Mouse (Mus musculus) neural tube, embryonic 14.5 days (tissue): ENCODE results near the gene Ap2a2. TPM values are rescaled to one million over a fixed set of nuclear protein-coding genes. Genes with fewer than 3 reads are reported as not detected.

Experiments
- microRNA-seq: library from miRNA; unstranded; fragments of <30 nt; microRNA quantifications from one replicate; pipeline ENCODE4, GENCODE M21; 2016
- polyA plus RNA-seq: library from polyadenylated mRNA; unstranded; fragments of >200 nt; fragmentation: Nextera tagmentation; extraction: Ambion mirVana; gene quantifications from 2 replicates; pipeline ENCODE4 v1.2.1, GENCODE M21; 2014

Ap2a2 gene
- polyA plus RNA-seq, 1 experiment from 2014 or later = 98.5 TPM

Small RNAs within 50 kb of the gene (microRNA-seq; reads per million reads assigned to microRNA genes)
- 0.85 reads per million for gene Mir7063

Other genes with a start within 250 kb of the Ap2a2 start
- gene Deaf1, start 234.5 kb upstream of the Ap2a2 start, polyA plus RNA-seq = 186 and 228 TPM in 2 replicates
- 36.7 and 40.2 TPM in 2 replicates for gene Tmem80, start 234.4 kb upstream of the Ap2a2 start, polyA plus RNA-seq
- 0.33 and 0.51 TPM in 2 replicates for gene Eps8l2, start 223.3 kb upstream of the Ap2a2 start, polyA plus RNA-seq
- 265 and 311 TPM in 2 replicates for gene Taldo1, start 170.0 kb upstream of the Ap2a2 start, polyA plus RNA-seq
- 42.7 and 44.8 TPM in 2 replicates for gene Gatd1, start 148.0 kb upstream of the Ap2a2 start, polyA plus RNA-seq
- 51.6 and 70.7 TPM in 2 replicates for gene Cend1, start 132.7 kb upstream of the Ap2a2 start, polyA plus RNA-seq
- gene Slc25a22, start 124.3 kb upstream of the Ap2a2 start, polyA plus RNA-seq = 66.9 and 80.4 TPM in 2 replicates
- gene Pidd1, start 118.1 kb upstream of the Ap2a2 start, polyA plus RNA-seq = 2.0 and 2.5 TPM in 2 replicates
- gene Rplp2, start 114.8 kb upstream of the Ap2a2 start, polyA plus RNA-seq = 654 and 691 TPM in 2 replicates
- gene Pnpla2, start 107.0 kb upstream of the Ap2a2 start, polyA plus RNA-seq = 14.0 and 14.7 TPM in 2 replicates
- 3.6 and 6.6 TPM in 2 replicates for gene Cracr2b, start 101.1 kb upstream of the Ap2a2 start, polyA plus RNA-seq
- 43.3 and 49.6 TPM in 2 replicates for gene Cd151, start 94.8 kb upstream of the Ap2a2 start, polyA plus RNA-seq
- 74.0 and 87.3 TPM in 2 replicates for gene Polr2l, start 87.0 kb upstream of the Ap2a2 start, polyA plus RNA-seq
- 55.7 and 63.3 TPM in 2 replicates for gene Tspan4, start 86.9 kb upstream of the Ap2a2 start, polyA plus RNA-seq
- 46.0 and 52.4 TPM in 2 replicates for gene Chid1, start 22.3 kb upstream of the Ap2a2 start, polyA plus RNA-seq
- 0.27 and 0.29 TPM in 2 replicates for gene Muc6, start 93.1 kb downstream of the Ap2a2 start, polyA plus RNA-seq
- gene Muc2, start 128.2 kb downstream of the Ap2a2 start, polyA plus RNA-seq = 0.45 and 0.86 TPM in 2 replicates
- not detected in 2 replicates for gene Muc5ac, start 226.8 kb downstream of the Ap2a2 start, polyA plus RNA-seq